Mouse (Mus musculus): Measurements from ENCODE around the gene Cyth1.
A peak's percentile ranks its signal among the peaks of the same experiment; 100 is the strongest.

Cyth1 gene

GRCm38 (mm10) chr11:118158753-118159152 lies 89.6 kb downstream of the Cyth1 start:
- DNase-seq (ENCODE audit: extremely low read depth, low read depth, low spot score), result no peak

- DNase-seq (ENCODE audit: extremely low read depth, low read depth, low spot score), result no peak
Measured at GRCm38 (mm10) chr11:118156480-118157060, 91.8 kb downstream of the Cyth1 start.

- DNase-seq (ENCODE audit: extremely low read depth, low read depth, low spot score), result no peak
Measured at GRCm38 (mm10) chr11:118152964-118153363, 95.4 kb downstream of the Cyth1 start.

- DNase-seq (ENCODE audit: extremely low read depth, low read depth, low spot score), result no peak
Measured at GRCm38 (mm10) chr11:118151423-118152180, 96.8 kb downstream of the Cyth1 start.

DNA sequence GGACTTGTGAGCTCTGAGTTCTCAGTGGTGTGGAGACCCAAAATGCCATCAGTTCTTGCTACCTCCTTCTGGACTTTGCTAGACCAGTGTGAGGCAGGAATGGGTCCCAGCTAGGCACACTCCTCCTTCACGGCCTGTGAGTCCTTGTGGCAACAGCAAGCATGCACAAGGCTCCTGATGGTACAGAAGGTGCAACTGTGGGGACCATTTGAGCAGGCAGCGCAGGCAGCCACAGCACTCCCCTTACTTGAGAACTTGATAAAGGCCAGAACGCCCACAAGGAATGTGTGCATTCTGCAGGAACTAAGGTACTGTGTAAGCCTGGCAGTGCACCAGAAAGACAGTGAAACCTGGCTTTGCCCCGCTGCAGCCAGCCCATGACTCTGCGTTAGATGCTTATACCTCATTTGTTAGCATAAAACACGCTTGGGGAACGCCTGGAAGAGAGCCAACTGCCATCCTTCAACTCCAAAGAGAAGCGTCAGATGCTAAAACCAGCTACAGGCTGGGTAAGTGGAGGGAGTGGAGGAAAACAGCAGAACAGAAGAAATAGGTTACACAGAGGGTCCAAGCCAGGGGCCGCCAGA lies 98.2 kb downstream of the Cyth1 start:
- no peak for DNase-seq (ENCODE audit: extremely low read depth, low read depth, low spot score)

- DNase-seq (ENCODE audit: extremely low read depth, low read depth, low spot score), result no peak
Measured at GRCm38 (mm10) chr11:118147877-118148637, 100.3 kb downstream of the Cyth1 start.

GRCm38 (mm10) chr11:118146446-118146845 lies 101.9 kb downstream of the Cyth1 start:
- no peak for DNase-seq (ENCODE audit: extremely low read depth, low read depth, low spot score)

- DNase-seq (ENCODE audit: extremely low read depth, low read depth, low spot score), result no peak
Measured at GRCm38 (mm10) chr11:118145771-118146351, 102.5 kb downstream of the Cyth1 start.

DNA sequence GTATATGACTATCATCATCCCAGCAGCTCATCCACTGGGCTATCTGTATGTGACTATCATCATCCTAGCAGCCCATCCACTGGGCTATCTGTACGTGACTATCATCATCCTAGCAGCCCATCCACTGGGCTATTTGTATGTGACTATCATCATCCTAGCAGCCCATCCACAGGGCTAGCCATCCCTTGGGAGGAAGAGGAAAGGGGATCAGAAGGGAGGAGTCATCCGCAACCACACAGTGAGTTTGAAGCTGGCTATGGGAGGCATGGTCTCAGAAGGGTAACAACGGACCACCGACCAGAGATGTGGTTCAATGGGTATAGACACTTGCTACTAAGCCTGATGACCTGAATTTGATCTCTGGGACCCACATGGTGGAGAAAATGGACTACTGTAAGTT lies 103.3 kb downstream of the Cyth1 start:
- DNase-seq (ENCODE audit: extremely low read depth, low read depth, low spot score), result no peak

DNA sequence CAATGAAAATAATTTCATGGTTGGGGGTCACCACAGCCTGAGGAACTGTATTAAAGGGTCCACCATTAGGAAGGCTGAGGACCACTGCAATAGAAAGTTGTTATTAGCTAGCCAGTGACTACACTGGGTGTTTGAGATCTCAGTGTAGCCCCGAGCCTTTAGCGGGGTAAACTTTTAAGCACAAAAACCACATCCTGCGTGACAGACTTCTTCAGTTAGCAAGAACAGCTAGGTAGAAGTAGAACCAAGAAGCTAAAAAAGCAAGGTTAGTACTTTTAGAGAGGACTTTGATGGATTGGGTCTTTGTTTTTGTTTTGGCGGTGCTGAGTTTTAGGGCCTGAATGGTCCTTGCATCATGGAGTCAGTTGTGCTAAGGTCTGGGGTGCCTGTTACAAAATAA lies 104.7 kb downstream of the Cyth1 start:
- no peak for DNase-seq (ENCODE audit: extremely low read depth, low read depth, low spot score)

- DNase-seq (ENCODE audit: extremely low read depth, low read depth, low spot score), result no peak
Measured at GRCm38 (mm10) chr11:118142547-118143165, 105.7 kb downstream of the Cyth1 start.

DNA sequence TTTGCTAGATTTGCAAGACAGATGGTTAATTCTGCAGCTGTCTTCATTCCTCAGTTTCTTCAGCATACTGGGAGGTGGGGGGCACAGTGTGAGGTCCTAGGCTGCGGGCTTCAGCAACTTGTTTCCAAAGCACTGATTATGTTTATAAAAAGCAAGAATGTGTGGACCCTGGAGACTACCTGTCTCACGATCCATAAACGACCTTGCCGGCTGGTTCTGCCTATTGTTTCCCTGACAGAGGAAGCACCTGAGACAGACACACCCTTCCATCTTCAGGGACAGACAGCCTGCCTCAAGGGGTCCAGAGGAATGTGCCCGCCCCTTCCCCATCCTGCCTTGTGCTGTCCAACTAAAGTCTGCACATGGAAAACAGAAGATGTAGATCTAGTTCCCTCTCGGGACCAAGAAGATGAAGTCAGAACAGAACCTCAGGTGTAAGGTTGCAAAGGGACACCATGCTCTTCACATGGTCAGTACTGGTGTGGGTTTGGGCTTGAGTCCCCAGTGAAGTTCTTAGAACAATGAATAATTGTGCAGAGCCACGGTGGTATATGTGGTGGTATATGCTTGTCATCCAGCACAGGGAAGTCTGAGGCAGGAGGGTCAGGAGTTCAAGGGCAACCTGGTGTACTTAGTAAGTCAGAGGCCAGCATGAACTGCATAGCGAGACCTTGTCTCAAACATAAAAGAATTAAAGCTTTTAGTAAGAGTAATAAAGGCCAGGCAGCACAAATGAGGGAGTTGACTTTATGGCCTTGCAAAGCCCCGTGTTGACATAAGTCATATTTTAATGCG lies 107.4 kb downstream of the Cyth1 start:
- DNase-seq (ENCODE audit: extremely low read depth, low read depth, low spot score), result no peak

- DNase-seq (ENCODE audit: extremely low read depth, low read depth, low spot score), result no peak
Measured at GRCm38 (mm10) chr11:118138347-118138746, 110.0 kb downstream of the Cyth1 start.

GRCm38 (mm10) chr11:118136172-118136632 lies 112.2 kb downstream of the Cyth1 start:
- peak; percentile 72 for DNase-seq (ENCODE audit: extremely low read depth, low read depth, low spot score)

- DNase-seq (ENCODE audit: extremely low read depth, low read depth, low spot score), result no peak
Measured at GRCm38 (mm10) chr11:118135271-118135670, 113.1 kb downstream of the Cyth1 start.

GRCm38 (mm10) chr11:118133752-118134169 lies 114.6 kb downstream of the Cyth1 start:
- DNase-seq (ENCODE audit: extremely low read depth, low read depth, low spot score), result peak; percentile 26

DNA sequence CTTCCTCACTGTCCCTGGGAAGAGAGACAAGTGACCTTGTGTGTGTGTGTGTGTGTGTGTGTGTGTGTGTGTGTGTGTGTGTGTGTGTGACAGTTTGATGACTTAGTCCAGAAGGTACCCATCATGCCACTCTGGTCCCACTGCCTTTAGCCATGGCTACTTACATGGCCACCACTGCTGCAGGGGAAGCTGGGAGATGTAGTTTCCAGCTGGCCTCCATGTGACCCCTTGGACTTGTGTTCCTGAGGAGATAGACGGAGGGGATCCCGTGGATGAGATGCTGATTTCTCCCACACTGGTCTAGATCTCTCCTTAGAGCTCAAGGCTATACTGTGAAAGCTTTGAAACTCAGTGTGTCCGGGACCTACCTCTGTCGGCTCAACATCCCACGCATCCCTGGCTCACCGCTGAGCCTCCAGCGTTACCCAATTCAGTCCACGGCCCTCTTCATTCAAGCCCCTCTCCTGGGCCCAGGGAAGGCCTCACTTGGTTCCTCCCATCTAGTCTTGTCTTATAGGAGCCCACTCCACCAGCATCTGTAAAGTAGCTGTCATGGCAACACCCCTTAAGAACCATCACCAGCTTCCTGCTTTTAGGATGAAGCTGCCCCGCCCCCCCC lies 115.2 kb downstream of the Cyth1 start:
- no peak for DNase-seq (ENCODE audit: extremely low read depth, low read depth, low spot score)

GRCm38 (mm10) chr11:118132136-118132535 lies 116.3 kb downstream of the Cyth1 start:
- no peak for DNase-seq (ENCODE audit: extremely low read depth, low read depth, low spot score)

- no peak for DNase-seq (ENCODE audit: extremely low read depth, low read depth, low spot score)
Measured at GRCm38 (mm10) chr11:118130534-118130933, 117.9 kb downstream of the Cyth1 start, which contains the start of gene Dnah17. TSS of gene Dnah17 (minus strand) at chr11:118130634.
